Mouse (Mus musculus) limb, embryonic 12.5 days (tissue): ENCODE results near the gene Gstm3. TPM values are rescaled to one million over a fixed set of nuclear protein-coding genes. Genes with fewer than 3 reads are reported as not detected.
A peak's percentile ranks its signal among the peaks of the same experiment; 100 is the strongest.
"Not testable (repeated sequence)": the region's sequence is repeated elsewhere in the genome, so short reads cannot be mapped to it uniquely, and the experiment has no call there.

Experiments
- ATAC-seq: fragments of 200-750 bp; cut with Nextera tagmentation; 2 replicates; pipeline ENCODE4 v1.8.0; 2017; ENCODE audit warnings: low read depth, moderate TSS enrichment; ENCODE audit not compliant: insufficient number of reproducible peaks, insufficient read depth, low FRiP score, low TSS enrichment
- H3K27ac ChIP-seq: fragments of 300-500 bp; sonication (generic); 2 replicates; pipeline ENCODE4 v1.5.1; 2016; ENCODE audit warnings: mild to moderate bottlenecking, moderate library complexity
- H3K27me3 ChIP-seq: fragments of 300-500 bp; sonication (generic); 2 replicates; pipeline ENCODE4 v1.6.1; 2016; ENCODE audit warnings: mild to moderate bottlenecking, moderate library complexity
- H3K36me3 ChIP-seq: fragments of 300-500 bp; sonication (generic); 2 replicates; pipeline ENCODE4 v1.6.1; 2016; ENCODE audit warnings: mild to moderate bottlenecking, moderate library complexity
- H3K4me1 ChIP-seq: fragments of 300-500 bp; sonication (generic); replicated peaks from 2 replicates; pipeline ENCODE4 v1.6.1; 2016
- H3K4me2 ChIP-seq: fragments of 300-500 bp; sonication (generic); 2 replicates; pipeline ENCODE4 v1.6.1; 2016; ENCODE audit warnings: mild to moderate bottlenecking, moderate library complexity
- H3K4me3 ChIP-seq: fragments of 300-500 bp; sonication (generic); replicated peaks from 2 replicates; pipeline ENCODE4 v1.5.1; 2016; ENCODE audit warnings: mild to moderate bottlenecking
- H3K9ac ChIP-seq: fragments of 300-500 bp; sonication (generic); replicated peaks from 2 replicates; pipeline ENCODE4 v1.6.1; 2016; ENCODE audit warnings: mild to moderate bottlenecking, moderate library complexity
- H3K9me3 ChIP-seq: fragments of 300-500 bp; sonication (generic); 2 replicates; pipeline ENCODE4 v1.6.1; 2016; ENCODE audit warnings: mild to moderate bottlenecking, moderate library complexity
- WGBS: fragments of 180-500 bp; shearing (Covaris S2); methylation state at CpG from one replicate; pipeline ENCODE4 v1.1.7; 2016; 5-methylcytosine and 5-hydroxymethylcytosine counted together
- polyA plus RNA-seq: library from polyadenylated mRNA; unstranded; fragments of >200 nt; fragmentation: Nextera tagmentation; extraction: Ambion mirVana; gene quantifications from 2 replicates; pipeline ENCODE4 v1.2.1, GENCODE M21; 2016

Gene Gstm3
- polyA plus RNA-seq, 1 experiment from 2014 or later, result not detected

GRCm38 (mm10) chr3:107999491-107999890, 30.4 kb upstream of the Gstm3 start:
- no peak overlapping the region for H3K27ac ChIP-seq
- H3K27me3 ChIP-seq, result no peaks in the 10 kb centered on the region
- WGBS, result 90% methylated on average over 3 of the region's 3 CpGs
- no peak for ATAC-seq
- H3K4me3 ChIP-seq, result no peak overlapping the region
- no peak overlapping the region for H3K9ac ChIP-seq
- no peaks in the 10 kb centered on the region for H3K9me3 ChIP-seq
- no peaks in the 10 kb centered on the region for H3K36me3 ChIP-seq
- no peak overlapping the region for H3K4me2 ChIP-seq
- no peaks in the 10 kb centered on the region; the same call in 1 of the 2 replicates for H3K4me1 ChIP-seq

GRCm38 (mm10) chr3:107998591-107998990, 29.5 kb upstream of the Gstm3 start:
- Histone ChIP-seq H3K9me3 (no peaks in the 10 kb centered on the region), H3K9ac (no peak overlapping the region), H3K4me2 (no peak overlapping the region), H3K36me3 (no peaks in the 10 kb centered on the region), H3K4me1 (no peaks in the 10 kb centered on the region; the same call in 1 of the 2 replicates), H3K27ac (no peak overlapping the region), H3K27me3 (no peaks in the 10 kb centered on the region), H3K4me3 (no peak overlapping the region)
- ATAC-seq, result no peak
- 87% methylated on average over 3 of the region's 3 CpGs for WGBS

- ATAC-seq, result no peak
- H3K27me3 ChIP-seq, result no peaks in the 10 kb centered on the region
- H3K4me3 ChIP-seq, result no peak overlapping the region
- H3K9me3 ChIP-seq, result no peaks in the 10 kb centered on the region
- H3K36me3 ChIP-seq, result no peaks in the 10 kb centered on the region
- 79% methylated on average over 4 of the region's 4 CpGs for WGBS
- no peak overlapping the region for H3K9ac ChIP-seq
- no peaks in the 10 kb centered on the region; the same call in 1 of the 2 replicates for H3K4me1 ChIP-seq
- no peak overlapping the region for H3K27ac ChIP-seq
- no peak overlapping the region for H3K4me2 ChIP-seq
Observed at GRCm38 (mm10) chr3:107996576-107996975, 27.5 kb upstream of the Gstm3 start.

- H3K9ac ChIP-seq, H3K9me3 ChIP-seq, H3K4me3 ChIP-seq, ATAC-seq, H3K27ac ChIP-seq, H3K4me1 ChIP-seq, H3K36me3 ChIP-seq, H3K27me3 ChIP-seq, H3K4me2 ChIP-seq: not testable (repeated sequence)
- 80% methylated on average over 2 of the region's 2 CpGs for WGBS
Observed at GRCm38 (mm10) chr3:107995974-107996373, 26.9 kb upstream of the Gstm3 start.

GRCm38 (mm10) chr3:107986041-107986562, 17.0 kb upstream of the Gstm3 start, which contains the start of gene Gstm2:
Gene Gstm2 (minus strand): TSS chr3:107986453.
- Histone ChIP-seq H3K4me2 (peak within 1 kb of the TSS; percentile 46), H3K36me3 (no peaks in the 10 kb centered on the region), H3K4me3 (peak within 1 kb of the TSS; percentile 29), H3K4me1 (peaks cover 7% of the 10 kb centered on the region; the same call in 1 of the 2 replicates), H3K27me3 (no peaks in the 10 kb centered on the region), H3K9ac (no peak within 1 kb of the TSS), H3K27ac (no peak within 1 kb of the TSS), H3K9me3 (no peaks in the 10 kb centered on the region)
- 42% methylated on average over 8 of the region's 8 CpGs for WGBS
- ATAC-seq, result peak; percentile 73

- ATAC-seq, H3K27me3 ChIP-seq, H3K4me2 ChIP-seq, H3K4me3 ChIP-seq, H3K27ac ChIP-seq, H3K9me3 ChIP-seq, H3K4me1 ChIP-seq, H3K9ac ChIP-seq, H3K36me3 ChIP-seq: not testable (repeated sequence)
- 92% methylated on average over 2 of the region's 2 CpGs for WGBS
Observed at GRCm38 (mm10) chr3:107985141-107985540, 16.1 kb upstream of the Gstm3 start.

GRCm38 (mm10) chr3:107984471-107984870, 15.4 kb upstream of the Gstm3 start:
- no peak overlapping the region for H3K27ac ChIP-seq
- H3K4me2 ChIP-seq, result no peak overlapping the region
- no peak overlapping the region for H3K4me3 ChIP-seq
- no peaks in the 10 kb centered on the region for H3K9me3 ChIP-seq
- H3K9ac ChIP-seq, result no peak overlapping the region
- no peaks in the 10 kb centered on the region for H3K27me3 ChIP-seq
- no peak for ATAC-seq
- H3K36me3 ChIP-seq, result no peaks in the 10 kb centered on the region
- WGBS, result 84% methylated on average over 5 of the region's 5 CpGs
- peaks cover 7% of the 10 kb centered on the region; the same call in 1 of the 2 replicates for H3K4me1 ChIP-seq

GRCm38 (mm10) chr3:107983771-107984170, 14.7 kb upstream of the Gstm3 start:
- H3K4me2 ChIP-seq, result no peak overlapping the region
- H3K27me3 ChIP-seq, result no peaks in the 10 kb centered on the region
- no peak overlapping the region for H3K4me3 ChIP-seq
- no peak overlapping the region for H3K27ac ChIP-seq
- no peaks in the 10 kb centered on the region for H3K9me3 ChIP-seq
- H3K4me1 ChIP-seq, result peaks cover 7% of the 10 kb centered on the region; the same call in 1 of the 2 replicates
- no peak overlapping the region for H3K9ac ChIP-seq
- 69% methylated on average over 3 of the region's 3 CpGs for WGBS
- ATAC-seq, result no peak
- no peaks in the 10 kb centered on the region for H3K36me3 ChIP-seq

GRCm38 (mm10) chr3:107982726-107983125, 13.6 kb upstream of the Gstm3 start:
- 84% methylated on average over 6 of the region's 6 CpGs for WGBS
- no peak overlapping the region for H3K27ac ChIP-seq
- H3K4me2 ChIP-seq, result no peak overlapping the region
- no peaks in the 10 kb centered on the region for H3K9me3 ChIP-seq
- H3K27me3 ChIP-seq, result no peaks in the 10 kb centered on the region
- H3K4me1 ChIP-seq, result peaks cover 7% of the 10 kb centered on the region; the same call in 1 of the 2 replicates
- H3K9ac ChIP-seq, result no peak overlapping the region
- no peaks in the 10 kb centered on the region for H3K36me3 ChIP-seq
- H3K4me3 ChIP-seq, result no peak overlapping the region
- ATAC-seq, result no peak

- Histone ChIP-seq H3K36me3 (no peaks in the 10 kb centered on the region), H3K9ac (no peak overlapping the region), H3K4me1 (peaks cover 2% of the 10 kb centered on the region; the same call in 1 of the 2 replicates), H3K4me3 (no peak overlapping the region), H3K9me3 (no peaks in the 10 kb centered on the region), H3K27me3 (no peaks in the 10 kb centered on the region), H3K27ac (no peak overlapping the region), H3K4me2 (no peak overlapping the region)
- no peak for ATAC-seq
- 66% methylated on average over 3 of the region's 3 CpGs for WGBS
Observed at GRCm38 (mm10) chr3:107981261-107981660, 12.2 kb upstream of the Gstm3 start.

- Histone ChIP-seq H3K4me1 (no peaks in the 10 kb centered on the region), H3K4me2 (no peak overlapping the region), H3K27ac (no peak overlapping the region), H3K9me3 (no peaks in the 10 kb centered on the region), H3K4me3 (no peak overlapping the region), H3K36me3 (no peaks in the 10 kb centered on the region), H3K27me3 (no peaks in the 10 kb centered on the region; the same call in 1 of the 2 replicates), H3K9ac (no peak overlapping the region)
- 79% methylated on average over 3 of the region's 3 CpGs for WGBS
- no peak for ATAC-seq
Observed at GRCm38 (mm10) chr3:107977691-107978090, 8.6 kb upstream of the Gstm3 start.

GRCm38 (mm10) chr3:107974237-107974636, 5.2 kb upstream of the Gstm3 start:
- H3K4me3 ChIP-seq, result no peak overlapping the region
- H3K9ac ChIP-seq, result no peak overlapping the region
- H3K4me2 ChIP-seq, result no peak overlapping the region
- no peak for ATAC-seq
- H3K27me3 ChIP-seq, result no peaks in the 10 kb centered on the region; the same call in 1 of the 2 replicates
- no peaks in the 10 kb centered on the region for H3K4me1 ChIP-seq
- no peak overlapping the region for H3K27ac ChIP-seq
- no peaks in the 10 kb centered on the region for H3K36me3 ChIP-seq
- H3K9me3 ChIP-seq, result no peaks in the 10 kb centered on the region
- WGBS, result 92% methylated on average over 1 of the region's 1 CpGs
